Mouse (Mus musculus): Measurements from ENCODE around the gene A930033H14Rik.

DNA sequence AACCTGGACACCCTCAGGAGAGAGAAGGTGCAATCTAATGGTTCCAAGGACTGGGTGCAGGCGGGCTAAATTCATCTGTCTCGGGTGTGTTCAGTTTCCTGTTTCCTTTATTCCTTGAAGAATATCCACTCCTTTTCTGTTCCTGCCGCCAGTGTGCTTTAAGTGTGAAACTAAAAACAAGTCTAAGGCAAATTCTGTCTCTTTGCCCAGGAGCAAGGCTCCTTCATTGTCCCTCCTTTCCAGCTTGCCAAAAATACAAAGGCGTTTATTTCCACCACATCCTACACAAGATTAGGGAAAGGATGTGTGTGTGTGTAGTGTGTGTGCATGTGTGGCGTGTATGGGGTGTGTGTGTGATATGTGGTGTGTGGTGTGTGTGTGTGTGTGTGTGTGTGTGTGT, 50.3 kb downstream of the A930033H14Rik start:
- no peak for TF ChIP-seq CTCF (IDR thresholded peaks at IDR 0.05; ENCODE audit: control insufficient read depth, insufficient read depth, insufficient replicate concordance, low read depth, low read length)
- TF ChIP-seq POLR2A (IDR thresholded peaks at IDR 0.05; ENCODE audit: control insufficient read depth, low read depth, low read length) = no peak
